Mouse (Mus musculus) liver, embryonic 12.5 days (tissue): Measurements from ENCODE around the gene Cd164l2. TPM values are rescaled to one million over a fixed set of nuclear protein-coding genes. Genes with fewer than 3 reads are reported as not detected.

ENCODE experiments used
- ATAC-seq: fragments of 200-750 bp; cut with Nextera tagmentation; 2 replicates; pipeline ENCODE4 v1.8.0; 2017; ENCODE audit warnings: moderate number of reproducible peaks, mild to moderate bottlenecking, moderate library complexity
- H3K27ac ChIP-seq: fragments of 300-500 bp; sonication (generic); 2 replicates; pipeline ENCODE4 v1.5.1; 2016; ENCODE audit warnings: mild to moderate bottlenecking
- H3K27me3 ChIP-seq: fragments of 300-500 bp; sonication (generic); replicated peaks from 2 replicates; pipeline ENCODE4 v1.6.1; 2016; ENCODE audit warnings: mild to moderate bottlenecking, moderate library complexity
- H3K36me3 ChIP-seq: fragments of 300-500 bp; sonication (generic); 2 replicates; pipeline ENCODE4 v1.6.1; 2016; ENCODE audit warnings: mild to moderate bottlenecking, moderate library complexity
- H3K4me1 ChIP-seq: fragments of 300-500 bp; sonication (generic); 2 replicates; pipeline ENCODE4 v1.6.1; 2016
- H3K4me2 ChIP-seq: fragments of 300-500 bp; sonication (generic); 2 replicates; pipeline ENCODE4 v1.6.1; 2016; ENCODE audit warnings: mild to moderate bottlenecking, moderate library complexity
- H3K4me3 ChIP-seq: fragments of 300-500 bp; sonication (generic); 2 replicates; pipeline ENCODE4 v1.5.1; 2016; ENCODE audit warnings: mild to moderate bottlenecking, moderate library complexity
- H3K9ac ChIP-seq: fragments of 300-500 bp; sonication (generic); 2 replicates; pipeline ENCODE4 v1.6.1; 2016; ENCODE audit warnings: mild to moderate bottlenecking, moderate library complexity
- H3K9me3 ChIP-seq: fragments of 300-500 bp; sonication (generic); replicated peaks from 2 replicates; pipeline ENCODE4 v1.6.1; 2016; ENCODE audit warnings: mild to moderate bottlenecking, moderate library complexity
- WGBS: fragments of 180-500 bp; shearing (Covaris S2); methylation state at CpG from one replicate; pipeline ENCODE4 v1.1.7; 2016; ENCODE audit not compliant: insufficient replicate concordance; 5-methylcytosine and 5-hydroxymethylcytosine counted together
- polyA plus RNA-seq: library from polyadenylated mRNA; unstranded; fragments of >200 nt; fragmentation: Nextera tagmentation; extraction: Ambion mirVana; gene quantifications from 2 replicates; pipeline ENCODE4 v1.2.1, GENCODE M21; 2016

The Cd164l2 gene
- polyA plus RNA-seq, 1 experiment from 2014 or later = 0.12 TPM

GRCm38 (mm10) chr4:133247072-133247471 lies 35.1 kb downstream of the Cd164l2 start:
- Histone ChIP-seq H3K4me3 (0 out of 2 replicates have a peak overlapping the region, but pooled peaks have one; percentile 7), H3K9me3 (no peaks in the 10 kb centered on the region), H3K4me2 (peak overlapping the region; percentile 58), H3K27me3 (peaks cover 83% of the 10 kb centered on the region), H3K36me3 (no peaks in the 10 kb centered on the region), H3K27ac (peak overlapping the region; percentile 78), H3K4me1 (peaks cover 88% of the 10 kb centered on the region), H3K9ac (peak overlapping the region; percentile 31)
- 55% methylated on average over 15 of the region's 15 CpGs for WGBS
- no peak for ATAC-seq

DNA sequence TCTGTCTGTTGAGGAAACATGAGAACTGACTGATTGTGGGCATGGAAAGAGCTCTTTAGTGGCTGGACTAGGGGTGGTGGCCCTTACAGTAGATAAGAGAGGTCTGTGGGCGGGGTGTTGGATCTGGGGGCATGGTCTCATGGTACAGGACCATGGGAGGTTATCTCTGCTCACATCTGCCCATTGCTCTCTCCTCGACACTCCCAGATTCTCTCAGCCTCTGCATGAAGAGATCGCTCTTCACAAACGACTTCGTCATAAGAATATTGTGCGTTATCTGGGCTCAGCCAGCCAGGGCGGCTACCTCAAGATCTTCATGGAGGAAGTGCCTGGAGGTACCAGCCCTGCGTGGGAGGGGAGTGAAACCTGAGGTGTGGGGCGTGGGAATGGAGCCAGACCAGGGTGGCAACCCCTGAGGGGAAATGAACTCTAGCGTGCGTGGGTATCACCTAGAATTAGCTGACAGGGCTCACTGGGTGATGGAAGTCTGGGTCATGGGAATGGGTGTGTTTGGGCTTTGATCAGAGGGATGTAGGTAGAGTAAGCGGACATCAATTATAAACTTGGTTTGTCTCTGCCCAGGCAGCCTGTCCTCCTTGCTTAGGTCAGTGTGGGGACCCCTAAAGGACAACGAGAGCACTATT lies 36.0 kb downstream of the Cd164l2 start:
- Histone ChIP-seq H3K27ac (peak overlapping the region; percentile 78), H3K4me2 (peak overlapping the region; percentile 58), H3K9ac (peak overlapping the region; percentile 31), H3K4me3 (peak overlapping the region; percentile 7; the same call in 1 of the 2 replicates), H3K4me1 (peaks cover 79% of the 10 kb centered on the region), H3K27me3 (peaks cover 83% of the 10 kb centered on the region), H3K9me3 (no peaks in the 10 kb centered on the region), H3K36me3 (no peaks in the 10 kb centered on the region)
- 24% methylated on average over 13 of the region's 13 CpGs for WGBS
- ATAC-seq = peak; percentile 91

DNA sequence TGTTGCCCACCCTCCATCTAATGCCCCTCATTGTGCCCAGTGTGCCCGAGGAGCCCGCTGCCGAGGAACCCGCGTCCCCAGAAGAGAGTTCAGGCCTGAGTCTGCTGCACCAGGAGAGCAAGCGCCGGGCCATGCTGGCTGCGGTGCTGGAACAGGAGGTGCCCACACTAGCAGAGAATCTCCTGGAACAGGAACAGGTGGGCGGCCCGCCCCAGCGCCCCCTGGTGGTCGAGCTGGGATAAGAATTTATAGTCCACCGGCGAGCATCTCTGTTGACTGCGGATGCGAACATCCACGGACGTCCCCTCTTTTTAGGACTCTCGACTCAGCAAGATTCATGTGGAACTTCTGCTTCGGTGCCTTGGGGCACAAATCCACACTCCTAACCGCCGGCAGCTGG lies 38.7 kb downstream of the Cd164l2 start:
- Histone ChIP-seq H3K9me3 (no peaks in the 10 kb centered on the region), H3K27ac (no peak overlapping the region), H3K27me3 (peaks cover 80% of the 10 kb centered on the region), H3K36me3 (no peaks in the 10 kb centered on the region), H3K4me3 (peak overlapping the region; percentile 29), H3K4me1 (peaks cover 53% of the 10 kb centered on the region), H3K4me2 (peak overlapping the region; percentile 53), H3K9ac (no peak overlapping the region)
- 8% methylated on average over 22 of the region's 22 CpGs for WGBS
- ATAC-seq = no peak

GRCm38 (mm10) chr4:133251214-133251613 lies 39.3 kb downstream of the Cd164l2 start:
- Histone ChIP-seq H3K4me2 (peak overlapping the region; percentile 53), H3K4me3 (peak overlapping the region; percentile 29), H3K9me3 (no peaks in the 10 kb centered on the region), H3K36me3 (no peaks in the 10 kb centered on the region), H3K9ac (no peak overlapping the region), H3K4me1 (peaks cover 46% of the 10 kb centered on the region), H3K27ac (no peak overlapping the region), H3K27me3 (peaks cover 80% of the 10 kb centered on the region)
- ATAC-seq = no peak
- 31% methylated on average over 31 of the region's 31 CpGs for WGBS

GRCm38 (mm10) chr4:133252089-133252488 lies 40.2 kb downstream of the Cd164l2 start:
- whole genome bisulfite sequencing = 60% methylated on average over 4 of the region's 4 CpGs
- Histone ChIP-seq H3K4me3 (no peak overlapping the region), H3K9me3 (no peaks in the 10 kb centered on the region), H3K4me1 (peaks cover 41% of the 10 kb centered on the region), H3K27me3 (peaks cover 80% of the 10 kb centered on the region), H3K27ac (no peak overlapping the region), H3K36me3 (no peaks in the 10 kb centered on the region), H3K4me2 (no peak overlapping the region), H3K9ac (no peak overlapping the region)
- ATAC-seq = no peak

GRCm38 (mm10) chr4:133253412-133253811 lies 41.5 kb downstream of the Cd164l2 start:
- Histone ChIP-seq H3K4me1 (peaks cover 28% of the 10 kb centered on the region), H3K27ac (no peak overlapping the region), H3K27me3 (peaks cover 85% of the 10 kb centered on the region), H3K4me3 (no peak overlapping the region), H3K9ac (no peak overlapping the region), H3K36me3 (no peaks in the 10 kb centered on the region), H3K4me2 (no peak overlapping the region), H3K9me3 (no peaks in the 10 kb centered on the region)
- no peak for ATAC-seq
- 81% methylated on average over 12 of the region's 12 CpGs for WGBS

GRCm38 (mm10) chr4:133255392-133255791 lies 43.5 kb downstream of the Cd164l2 start:
- Histone ChIP-seq H3K4me3 (no peak overlapping the region), H3K9ac (no peak overlapping the region), H3K27me3 (peaks cover 85% of the 10 kb centered on the region), H3K4me2 (no peak overlapping the region), H3K4me1 (peaks cover 14% of the 10 kb centered on the region), H3K36me3 (no peaks in the 10 kb centered on the region), H3K9me3 (no peaks in the 10 kb centered on the region), H3K27ac (no peak overlapping the region)
- WGBS = 57% methylated on average over 6 of the region's 6 CpGs
- no peak for ATAC-seq

- no peaks in the 10 kb centered on the region for H3K36me3 ChIP-seq
- H3K27ac ChIP-seq = no peak overlapping the region
- peaks cover 4% of the 10 kb centered on the region; the same call in 1 of the 2 replicates for H3K4me1 ChIP-seq
These were observed 44.9 kb downstream of the Cd164l2 start for GRCm38 (mm10) chr4:133256820-133257219.

DNA sequence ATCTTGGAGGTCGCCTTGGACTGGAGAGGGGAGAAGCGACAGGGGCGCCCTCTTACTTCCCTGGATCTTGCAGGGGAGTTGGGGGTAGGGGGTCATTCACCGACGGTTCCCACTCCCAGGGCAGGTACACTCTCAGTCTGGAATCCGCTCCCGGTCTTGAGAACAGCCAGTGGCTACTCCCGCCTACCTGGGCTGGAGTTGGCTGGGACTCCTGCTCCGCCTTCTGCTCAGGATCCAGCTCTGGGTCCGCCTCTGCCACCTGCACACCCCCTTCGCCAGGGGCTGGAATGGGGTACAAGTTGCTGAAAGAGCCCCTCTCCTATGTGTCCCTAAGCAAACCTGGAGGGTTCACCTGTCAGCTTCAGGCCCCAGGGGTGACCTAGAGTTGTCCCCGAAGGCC lies 45.3 kb downstream of the Cd164l2 start:
- no peak for ATAC-seq
- peaks cover 66% of the 10 kb centered on the region for H3K27me3 ChIP-seq

More at GRCm38 (mm10) chr4:133256820-133257219, 44.9 kb downstream of the Cd164l2 start:
- 22% methylated on average over 24 of the region's 24 CpGs for WGBS
- Histone ChIP-seq H3K4me2 (peak overlapping the region; percentile 15; the same call in 1 of the 2 replicates), H3K27me3 (peaks cover 70% of the 10 kb centered on the region), H3K9me3 (no peaks in the 10 kb centered on the region), H3K9ac (no peak overlapping the region), H3K4me3 (no peak overlapping the region)
- ATAC-seq = peak; percentile 11; the same call in 1 of the 2 replicates

GRCm38 (mm10) chr4:133257798-133258408 lies 46.0 kb downstream of the Cd164l2 start:
- H3K4me2 ChIP-seq = no peak overlapping the region
- H3K4me3 ChIP-seq = no peak overlapping the region
- peaks cover 14% of the 10 kb centered on the region for H3K4me1 ChIP-seq
- WGBS = 63% methylated on average over 12 of the region's 12 CpGs
- H3K9ac ChIP-seq = no peak overlapping the region
- no peak overlapping the region for H3K27ac ChIP-seq
- H3K36me3 ChIP-seq = no peaks in the 10 kb centered on the region
- no peaks in the 10 kb centered on the region for H3K9me3 ChIP-seq
- no peak for ATAC-seq
- H3K27me3 ChIP-seq = peaks cover 60% of the 10 kb centered on the region

More for the DNA sequence above, 45.3 kb downstream of the Cd164l2 start:
- no peak overlapping the region for H3K9ac ChIP-seq
- WGBS = 37% methylated on average over 12 of the region's 12 CpGs
- no peak overlapping the region for H3K27ac ChIP-seq
- H3K9me3 ChIP-seq = no peaks in the 10 kb centered on the region
- H3K4me3 ChIP-seq = no peak overlapping the region
- peak overlapping the region; percentile 15; the same call in 1 of the 2 replicates for H3K4me2 ChIP-seq
- peaks cover 8% of the 10 kb centered on the region; the same call in 1 of the 2 replicates for H3K4me1 ChIP-seq
- H3K36me3 ChIP-seq = no peaks in the 10 kb centered on the region

GRCm38 (mm10) chr4:133261641-133262374 lies 49.9 kb downstream of the Cd164l2 start:
- peak overlapping the region; percentile 31 for H3K27ac ChIP-seq
- no peak for ATAC-seq
- H3K9ac ChIP-seq = no peak overlapping the region
- peaks cover 31% of the 10 kb centered on the region for H3K27me3 ChIP-seq
- 66% methylated on average over 10 of the region's 10 CpGs for WGBS
- peaks cover 20% of the 10 kb centered on the region for H3K4me1 ChIP-seq
- no peaks in the 10 kb centered on the region for H3K9me3 ChIP-seq
- H3K36me3 ChIP-seq = peaks cover 30% of the 10 kb centered on the region
- no peak overlapping the region for H3K4me2 ChIP-seq
- H3K4me3 ChIP-seq = no peak overlapping the region

DNA sequence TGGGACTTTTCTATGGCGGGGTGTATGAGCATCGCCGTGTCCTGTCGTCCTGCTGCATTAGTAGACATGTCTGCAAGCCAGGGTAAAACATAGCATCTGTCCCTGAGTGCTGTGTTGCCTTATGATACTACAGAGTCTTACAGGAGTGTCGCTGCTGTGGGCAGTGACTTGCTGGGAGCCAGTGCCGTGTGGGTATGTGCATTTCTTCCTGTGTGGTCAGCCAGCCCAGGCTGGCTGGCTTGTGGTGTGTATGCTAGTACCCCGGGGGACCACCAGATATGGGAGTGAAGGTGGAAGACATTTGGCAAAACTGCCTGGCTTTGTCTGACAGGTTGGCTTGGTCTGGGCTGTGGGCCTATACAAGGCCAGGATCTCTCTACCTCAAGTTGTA lies 50.4 kb downstream of the Cd164l2 start:
- peaks cover 25% of the 10 kb centered on the region for H3K27me3 ChIP-seq
- H3K4me1 ChIP-seq = peaks cover 19% of the 10 kb centered on the region
- H3K9ac ChIP-seq = no peak overlapping the region
- peak overlapping the region; percentile 31 for H3K27ac ChIP-seq
- ATAC-seq = 0 out of 2 replicates have a peak, but pooled peaks have one; percentile 21
- H3K36me3 ChIP-seq = peaks cover 36% of the 10 kb centered on the region
- no peak overlapping the region for H3K4me3 ChIP-seq
- no peak overlapping the region for H3K4me2 ChIP-seq
- WGBS = 39% methylated on average over 7 of the region's 7 CpGs
- no peaks in the 10 kb centered on the region for H3K9me3 ChIP-seq
